Mouse (Mus musculus) T-cell, adult 66 days (primary cell): ENCODE data around the gene Ang6. TPM values are rescaled to one million over a fixed set of nuclear protein-coding genes. Genes with fewer than 3 reads are reported as not detected.

Source experiments
- total RNA-seq, 2 experiments: library from RNA; stranded (reverse); gene quantifications; 3 replicates in 1 of 2; 4 replicates in 1 of 2; pipeline ENCODE4 v1.2.4; 2023

Gene Ang6
- not detected for total RNA-seq

GRCm38 (mm10) chr14:44002169-44002568 is at the start of gene Ang6:
TSS of gene Ang6 (minus strand) at chr14:44002269.

GRCm38 (mm10) chr14:43956769-43957168 is 45.3 kb downstream of the Ang6 start, which contains the start of gene Ang5:
TSS of gene Ang5 (plus strand) at chr14:43957069.

Other genes with a start within 250 kb of the Ang6 start
- not detected for gene Gm8180, start 217.5 kb downstream of the Ang6 start, total RNA-seq
- gene Ear1, start 126.8 kb downstream of the Ang6 start, total RNA-seq: not detected
- not detected for gene Ear10, start 78.7 kb downstream of the Ang6 start, total RNA-seq
- gene Gm8113, start 76.9 kb downstream of the Ang6 start, total RNA-seq: not detected
- not detected for gene Ang5, start 45.2 kb downstream of the Ang6 start, total RNA-seq
- not detected for gene Ear2, start 100.4 kb upstream of the Ang6 start, total RNA-seq
- gene Gm3327, start 121.6 kb upstream of the Ang6 start, total RNA-seq: not detected
- not detected for gene Gm8212, start 195.4 kb upstream of the Ang6 start, total RNA-seq
- gene 4930503E14Rik, start 211.0 kb upstream of the Ang6 start, total RNA-seq: not detected